Mouse (Mus musculus) heart, embryonic 12.5 days (tissue): ENCODE measurements around the gene Ccl3. TPM values are rescaled to one million over a fixed set of nuclear protein-coding genes. Genes with fewer than 3 reads are reported as not detected.

ENCODE experiments used
- polyA plus RNA-seq: library from polyadenylated mRNA; unstranded; fragments of >200 nt; fragmentation: Nextera tagmentation; extraction: Ambion mirVana; gene quantifications from 2 replicates; pipeline ENCODE4 v1.2.1, GENCODE M21; 2016

Gene Ccl3
- polyA plus RNA-seq, 1 experiment from 2014 or later: 0.23 TPM

Other genes starting within 250 kb of the Ccl3 start
- 13.4 and 13.6 TPM in 2 replicates for gene Rasl10b, start 240.2 kb downstream of the Ccl3 start, polyA plus RNA-seq
- 0.32 TPM in 1 of 2 replicates, not detected in the other for gene Gas2l2, start 219.9 kb downstream of the Ccl3 start, polyA plus RNA-seq
- 1.4 and 1.6 TPM in 2 replicates for gene 1700020L24Rik, start 211.7 kb downstream of the Ccl3 start, polyA plus RNA-seq
- gene Mmp28, start 186.3 kb downstream of the Ccl3 start, polyA plus RNA-seq: 3.4 and 3.5 TPM in 2 replicates
- gene Taf15, start 176.3 kb downstream of the Ccl3 start, polyA plus RNA-seq: 12.1 and 12.9 TPM in 2 replicates
- not detected in 2 replicates for gene Heatr9, start 127.2 kb downstream of the Ccl3 start, polyA plus RNA-seq
- 0.53 TPM in 1 of 2 replicates, not detected in the other for gene Ccl5, start 118.8 kb downstream of the Ccl3 start, polyA plus RNA-seq
- 0.66 and 1.5 TPM in 2 replicates for gene Ccl9, start 70.7 kb downstream of the Ccl3 start, polyA plus RNA-seq
- 0.86 and 1.5 TPM in 2 replicates for gene Ccl6, start 56.3 kb downstream of the Ccl3 start, polyA plus RNA-seq
- gene Rpl9-ps1, start 3.7 kb downstream of the Ccl3 start, polyA plus RNA-seq: not detected in 2 replicates
- 0.37 and 0.51 TPM in 2 replicates for gene Ccl4, start 13.2 kb upstream of the Ccl3 start, polyA plus RNA-seq
- gene Wfdc17, start 54.6 kb upstream of the Ccl3 start, polyA plus RNA-seq: 0.40 TPM in 1 of 2 replicates, not detected in the other
- gene Wfdc18, start 59.7 kb upstream of the Ccl3 start, polyA plus RNA-seq: 1.9 and 2.0 TPM in 2 replicates
- not detected in 2 replicates for gene Wfdc21, start 97.6 kb upstream of the Ccl3 start, polyA plus RNA-seq
- 13.4 and 15.0 TPM in 2 replicates for gene Heatr6, start 104.3 kb upstream of the Ccl3 start, polyA plus RNA-seq
- gene Hnf1b, start 200.7 kb upstream of the Ccl3 start, polyA plus RNA-seq: 0.09 and 0.24 TPM in 2 replicates